Mouse (Mus musculus) liver, embryonic 14.5 days (tissue): ENCODE data around the gene Otor.

Source experiments
- CTCF ChIP-seq: IDR thresholded peaks from 2 replicates; pipeline ENCODE4 v1.5.1; 2016; ENCODE audit warnings: antibody characterized with exemption, low read depth, control low read depth
- EP300 ChIP-seq: IDR thresholded peaks from 2 replicates; pipeline ENCODE4 v1.6.1; 2016; ENCODE audit warnings: antibody characterized with exemption, low read depth

DNA sequence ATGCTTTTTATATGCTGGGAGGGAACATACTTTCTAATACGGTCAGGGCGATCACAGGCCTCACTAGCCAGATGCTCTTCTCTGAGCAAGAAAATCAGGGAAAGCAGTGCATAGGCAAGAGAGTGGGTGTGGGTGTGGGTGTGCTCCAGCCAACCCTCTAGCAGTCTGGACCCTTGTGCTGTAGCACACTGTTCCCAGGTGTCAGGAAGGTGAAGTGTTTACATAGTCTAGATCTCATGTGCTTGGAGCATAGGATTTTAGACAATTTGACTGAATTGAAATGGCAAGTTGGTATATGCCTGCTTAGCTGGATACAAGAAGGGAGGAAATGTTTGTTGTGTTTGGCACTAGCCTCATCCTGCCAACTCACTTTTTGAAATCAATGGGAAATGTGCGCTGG, 12.4 kb upstream of the Otor start:
- TF ChIP-seq CTCF (no peak), EP300 (no peak)
